Mouse (Mus musculus): ENCODE data around the gene Eif2b3. TPM values are rescaled to one million over a fixed set of nuclear protein-coding genes. Genes with fewer than 3 reads are reported as not detected.

Gene Eif2b3
- polyA plus RNA-seq, 1 experiment: 26.1 TPM

- H3K27me3 ChIP-seq (ENCODE audit: control insufficient read depth, insufficient read depth, low read length): no peaks in the 10 kb centered on the region
- H3K27ac ChIP-seq (ENCODE audit: insufficient read depth, low read length): no peak overlapping the region
- H3K4me1 ChIP-seq (ENCODE audit: control insufficient read depth, insufficient read depth, low read length): no peaks in the 10 kb centered on the region
- no peak for DNase-seq
- WGBS: 82% methylated on average over 13 of the region's 13 CpGs
- TF ChIP-seq POLR2A (IDR thresholded peaks at IDR 0.05; ENCODE audit: borderline replicate concordance, insufficient read depth, low read length) (no peak), CTCF (IDR thresholded peaks at IDR 0.05; ENCODE audit: borderline replicate concordance, insufficient read depth, low read depth, low read length) (no peak)
- H3K4me3 ChIP-seq (replicated peaks; ENCODE audit: insufficient read depth, low read depth, low read length): no peak overlapping the region
These were observed 91.0 kb downstream of the Eif2b3 start for GRCm38 (mm10) chr4:117110249-117110648.

GRCm38 (mm10) chr4:117110985-117111384 lies 91.8 kb downstream of the Eif2b3 start:
- Histone ChIP-seq H3K4me3 (replicated peaks; ENCODE audit: insufficient read depth, low read depth, low read length) (no peak overlapping the region), H3K4me1 (ENCODE audit: control insufficient read depth, insufficient read depth, low read length) (no peaks in the 10 kb centered on the region), H3K27ac (ENCODE audit: insufficient read depth, low read length) (no peak overlapping the region), H3K27me3 (ENCODE audit: control insufficient read depth, insufficient read depth, low read length) (no peaks in the 10 kb centered on the region)
- DNase-seq: no peak
- TF ChIP-seq POLR2A (IDR thresholded peaks at IDR 0.05; ENCODE audit: borderline replicate concordance, insufficient read depth, low read length) (no peak), CTCF (IDR thresholded peaks at IDR 0.05; ENCODE audit: borderline replicate concordance, insufficient read depth, low read depth, low read length) (no peak)
- 78% methylated on average over 11 of the region's 11 CpGs for WGBS

- Histone ChIP-seq H3K27me3 (ENCODE audit: control insufficient read depth, insufficient read depth, low read length) (no peaks in the 10 kb centered on the region), H3K27ac (ENCODE audit: insufficient read depth, low read length) (no peak overlapping the region), H3K4me1 (ENCODE audit: control insufficient read depth, insufficient read depth, low read length) (no peaks in the 10 kb centered on the region), H3K4me3 (replicated peaks; ENCODE audit: insufficient read depth, low read depth, low read length) (no peak overlapping the region)
- 89% methylated on average over 1 of the region's 1 CpGs for whole genome bisulfite sequencing
- no peak for DNase-seq
- TF ChIP-seq POLR2A (IDR thresholded peaks at IDR 0.05; ENCODE audit: borderline replicate concordance, insufficient read depth, low read length) (no peak), CTCF (IDR thresholded peaks at IDR 0.05; ENCODE audit: borderline replicate concordance, insufficient read depth, low read depth, low read length) (no peak)
These were observed 94.0 kb downstream of the Eif2b3 start for GRCm38 (mm10) chr4:117113237-117113636.

GRCm38 (mm10) chr4:117115592-117115991 lies 96.4 kb downstream of the Eif2b3 start:
- Histone ChIP-seq H3K4me3 (replicated peaks; ENCODE audit: insufficient read depth, low read depth, low read length) (no peak overlapping the region), H3K27me3 (ENCODE audit: control insufficient read depth, insufficient read depth, low read length) (no peaks in the 10 kb centered on the region), H3K4me1 (ENCODE audit: control insufficient read depth, insufficient read depth, low read length) (no peaks in the 10 kb centered on the region; the same call in 1 of the 2 replicates), H3K27ac (ENCODE audit: insufficient read depth, low read length) (no peak overlapping the region)
- TF ChIP-seq CTCF (IDR thresholded peaks at IDR 0.05; ENCODE audit: borderline replicate concordance, insufficient read depth, low read depth, low read length) (no peak), POLR2A (IDR thresholded peaks at IDR 0.05; ENCODE audit: borderline replicate concordance, insufficient read depth, low read length) (no peak)
- WGBS: 69% methylated on average over 5 of the region's 5 CpGs
- DNase-seq: no peak

GRCm38 (mm10) chr4:117117931-117118330 lies 98.7 kb downstream of the Eif2b3 start:
- no peak for DNase-seq
- Histone ChIP-seq H3K27me3 (ENCODE audit: control insufficient read depth, insufficient read depth, low read length) (no peaks in the 10 kb centered on the region), H3K27ac (ENCODE audit: insufficient read depth, low read length) (no peak overlapping the region), H3K4me3 (replicated peaks; ENCODE audit: insufficient read depth, low read depth, low read length) (no peak overlapping the region), H3K4me1 (ENCODE audit: control insufficient read depth, insufficient read depth, low read length) (no peaks in the 10 kb centered on the region; the same call in 1 of the 2 replicates)
- TF ChIP-seq POLR2A (IDR thresholded peaks at IDR 0.05; ENCODE audit: borderline replicate concordance, insufficient read depth, low read length) (no peak), CTCF (IDR thresholded peaks at IDR 0.05; ENCODE audit: borderline replicate concordance, insufficient read depth, low read depth, low read length) (no peak)
- 92% methylated on average over 7 of the region's 7 CpGs for WGBS

- Histone ChIP-seq H3K27me3 (ENCODE audit: control insufficient read depth, insufficient read depth, low read length) (no peaks in the 10 kb centered on the region), H3K27ac (ENCODE audit: insufficient read depth, low read length) (peak overlapping the region; percentile 73), H3K4me3 (replicated peaks; ENCODE audit: insufficient read depth, low read depth, low read length) (peak overlapping the region; percentile 74), H3K4me1 (ENCODE audit: control insufficient read depth, insufficient read depth, low read length) (no peaks in the 10 kb centered on the region; the same call in 1 of the 2 replicates)
- WGBS: 72% methylated on average over 5 of the region's 5 CpGs
- no peak for DNase-seq
- no peak for TF ChIP-seq POLR2A (IDR thresholded peaks at IDR 0.05; ENCODE audit: borderline replicate concordance, insufficient read depth, low read length)
- TF ChIP-seq CTCF (IDR thresholded peaks at IDR 0.05; ENCODE audit: borderline replicate concordance, insufficient read depth, low read depth, low read length): no peak
These were observed 100.4 kb downstream of the Eif2b3 start for GRCm38 (mm10) chr4:117119636-117120035.

- DNase-seq: no peak
- WGBS: 5% methylated on average over 10 of the region's 10 CpGs
- no peaks in the 10 kb centered on the region for H3K27me3 ChIP-seq (ENCODE audit: control insufficient read depth, insufficient read depth, low read length)
- no peak for TF ChIP-seq CTCF (IDR thresholded peaks at IDR 0.05; ENCODE audit: borderline replicate concordance, insufficient read depth, low read depth, low read length)
- no peak for TF ChIP-seq POLR2A (IDR thresholded peaks at IDR 0.05; ENCODE audit: borderline replicate concordance, insufficient read depth, low read length)
- H3K27ac ChIP-seq (ENCODE audit: insufficient read depth, low read length): peak overlapping the region; percentile 73
- H3K4me3 ChIP-seq (replicated peaks; ENCODE audit: insufficient read depth, low read depth, low read length): peak overlapping the region; percentile 74
- H3K4me1 ChIP-seq (ENCODE audit: control insufficient read depth, insufficient read depth, low read length): no peaks in the 10 kb centered on the region; the same call in 1 of the 2 replicates
These were observed 100.8 kb downstream of the Eif2b3 start for GRCm38 (mm10) chr4:117120052-117120444.

GRCm38 (mm10) chr4:117120445-117121414 lies 101.5 kb downstream of the Eif2b3 start:
- TF ChIP-seq POLR2A (IDR thresholded peaks at IDR 0.05; ENCODE audit: borderline replicate concordance, insufficient read depth, low read length) (peak; percentile 96), CTCF (IDR thresholded peaks at IDR 0.05; ENCODE audit: borderline replicate concordance, insufficient read depth, low read depth, low read length) (peak; percentile 67; the same call in 1 of the 2 replicates)
- Histone ChIP-seq H3K4me3 (replicated peaks; ENCODE audit: insufficient read depth, low read depth, low read length) (peak overlapping the region; percentile 74), H3K4me1 (ENCODE audit: control insufficient read depth, insufficient read depth, low read length) (peaks cover 4% of the 10 kb centered on the region), H3K27ac (ENCODE audit: insufficient read depth, low read length) (peak overlapping the region; percentile 73), H3K27me3 (ENCODE audit: control insufficient read depth, insufficient read depth, low read length) (no peaks in the 10 kb centered on the region)
- WGBS: under 1% methylated on average over 69 of the region's 69 CpGs
- DNase-seq: peak; percentile 92 to 95

All from cerebellum, adult 2 months (tissue).